Mouse (Mus musculus) small intestine, adult 2 months (tissue): ENCODE measurements around the gene Gja1.

ENCODE experiments used
- CTCF ChIP-seq: fragments of 200-500 bp; IDR thresholded peaks from 2 replicates; pipeline ENCODE4 v1.5.1; 2012; ENCODE audit warnings: low read depth, mild to moderate bottlenecking, control low read depth, inconsistent platforms, low read length, moderate library complexity, mixed read lengths; ENCODE audit not compliant: insufficient replicate concordance, insufficient read length; ENCODE audit errors: extremely low read depth
- POLR2A ChIP-seq: fragments of 200-500 bp; IDR thresholded peaks from 2 replicates; pipeline ENCODE4 v1.6.1; 2012; ENCODE audit warnings: low read depth, mild to moderate bottlenecking, control low read depth, inconsistent platforms, low read length, moderate library complexity

DNA sequence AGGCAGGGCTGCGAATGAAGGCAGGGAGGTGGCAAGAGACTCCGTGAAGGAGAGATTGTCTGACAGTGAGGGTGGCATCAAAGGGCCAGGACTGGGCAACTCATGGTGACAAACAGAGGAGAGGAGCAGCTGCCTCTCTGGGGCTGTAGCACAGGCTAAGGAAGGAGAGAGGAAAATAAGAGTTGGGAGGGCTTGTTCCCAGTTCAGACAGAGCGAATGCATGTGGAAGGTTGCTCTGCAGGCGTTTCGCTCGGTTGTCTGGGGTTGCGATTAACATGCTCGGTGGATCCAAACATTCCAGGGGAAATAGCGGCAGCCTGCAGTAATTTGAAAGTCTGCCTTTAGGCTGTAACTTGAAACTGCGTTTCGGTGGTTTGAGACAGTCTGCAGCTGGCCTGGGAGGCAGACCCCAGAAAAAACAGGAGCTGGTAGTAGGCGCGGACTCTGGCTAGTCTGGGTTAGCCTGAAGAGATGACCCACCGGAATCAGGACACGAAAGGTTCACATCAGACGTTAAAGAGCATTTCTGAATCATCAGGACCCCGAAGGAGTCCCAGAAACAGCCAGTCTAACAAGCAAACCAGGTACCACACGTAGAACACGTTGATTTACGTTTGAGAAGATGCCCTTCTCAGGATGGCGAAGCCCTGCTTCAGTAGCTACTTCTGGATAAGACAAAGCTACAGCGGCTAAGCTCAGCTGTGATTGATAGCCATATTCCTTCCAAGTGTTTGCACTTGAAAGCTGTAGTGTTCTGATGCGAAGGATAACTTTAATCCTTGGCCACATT, 54.7 kb downstream of the Gja1 start:
- TF ChIP-seq CTCF (no peak), POLR2A (no peak)
